Mouse (Mus musculus): Measurements from ENCODE around the gene Gm10134. TPM values are rescaled to one million over a fixed set of nuclear protein-coding genes. Genes with fewer than 3 reads are reported as not detected.

Gene Gm10134
- polyA plus RNA-seq (2017; shearing (Covaris generic)), result not detected

DNA sequence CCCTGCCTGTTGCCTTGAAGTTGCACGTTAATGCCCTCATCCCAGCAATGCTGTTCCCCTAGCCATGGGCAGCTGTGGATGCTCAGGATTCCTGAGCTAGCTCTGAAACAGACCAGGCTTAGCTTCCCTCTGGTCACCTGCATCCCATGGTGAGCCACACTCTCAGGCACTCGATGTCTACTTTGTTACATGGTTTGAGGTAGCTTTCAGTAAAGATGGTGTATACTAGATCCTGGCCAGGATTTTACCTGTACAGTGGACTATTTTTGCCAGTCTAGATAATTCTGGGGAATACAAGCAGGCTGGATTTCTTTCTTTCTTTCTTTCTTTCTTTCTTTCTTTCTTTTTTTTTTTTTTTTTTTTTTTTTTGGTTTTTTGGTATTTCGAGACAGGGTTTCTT is at the start of gene Gm10134:
Gene Gm10134 (plus strand): TSS at position 301 of the 400 bp plus-strand sequence.

GRCm38 (mm10) chr2:28465836-28466518 is 39.9 kb upstream of the Gm10134 start, which contains the start of gene 1700007K13Rik:
Gene 1700007K13Rik, minus strand, starts transcription at chr2:28466332.

GRCm38 (mm10) chr2:28467860-28468485 is 37.9 kb upstream of the Gm10134 start, which contains the start of gene Mrps2:
Gene Mrps2, plus strand, starts transcription at chr2:28468066.

DNA sequence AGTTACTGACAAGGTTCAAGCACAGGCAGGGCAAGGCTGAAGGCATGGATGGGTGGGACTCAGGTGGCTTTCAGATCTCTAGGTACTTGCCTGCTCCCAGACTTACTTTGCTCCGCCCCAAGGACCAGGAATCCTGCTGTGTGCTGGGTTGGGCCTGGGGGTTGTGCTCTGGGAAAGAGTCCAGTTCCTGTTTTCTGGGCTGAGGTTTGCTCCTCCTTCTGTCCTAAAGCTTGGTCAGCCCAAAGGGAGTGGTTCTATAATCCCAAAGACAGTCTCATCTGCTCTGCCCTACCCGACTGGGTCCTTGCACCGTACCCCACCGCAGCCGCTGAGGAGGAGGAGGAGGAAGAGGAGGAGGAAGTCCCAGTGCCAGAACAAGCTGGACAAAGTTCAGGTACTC is 9.2 kb upstream of the Gm10134 start, which contains the start of gene Gbgt1:
Gene Gbgt1 (plus strand): TSS at position 221 of the 400 bp plus-strand sequence.

DNA sequence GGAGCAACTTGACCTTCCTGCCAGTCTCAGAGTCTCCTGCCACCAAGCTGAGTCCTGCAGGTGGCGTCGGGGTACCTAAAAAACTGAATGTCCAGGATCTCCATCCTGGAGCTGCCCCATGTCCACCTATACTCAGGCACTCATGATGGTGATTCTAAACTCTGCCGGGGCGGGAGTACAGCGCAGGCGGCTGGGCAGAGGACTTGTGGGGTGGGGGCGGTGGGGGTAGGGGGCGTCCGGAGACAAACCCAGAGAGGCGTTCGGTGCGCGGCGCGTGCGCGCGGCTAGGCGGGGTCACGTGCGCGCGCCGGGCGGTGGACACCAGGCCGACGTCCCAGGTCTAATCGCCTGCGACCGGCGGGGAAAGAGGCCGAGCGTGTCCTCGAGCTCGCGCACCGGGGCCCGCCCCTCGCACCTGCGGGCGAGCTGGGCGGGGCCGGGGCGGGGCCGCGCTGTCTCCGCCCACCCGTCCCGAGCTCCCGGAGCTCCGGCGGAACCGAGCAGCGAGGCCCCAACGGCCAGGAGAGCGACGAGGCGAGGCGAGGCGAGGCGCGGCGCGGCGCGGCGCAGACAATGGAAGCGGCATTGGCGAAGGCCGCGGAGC is 7.0 kb downstream of the Gm10134 start, which contains the start of gene Ralgds:
Gene Ralgds (plus strand): TSS at position 328 of the 604 bp plus-strand sequence.

Other genes with a start within 250 kb of the Gm10134 start
- 0.09 TPM for gene Ppp1r26, start 59.3 kb upstream of the Gm10134 start, polyA plus RNA-seq (2017; shearing (Covaris generic))
- gene 1700007K13Rik, start 39.8 kb upstream of the Gm10134 start, polyA plus RNA-seq (2017; shearing (Covaris generic)), result not detected
- gene Mrps2, start 38.0 kb upstream of the Gm10134 start, polyA plus RNA-seq (2017; shearing (Covaris generic)), result 39.9 TPM
- not detected for gene Gbgt1, start 9.2 kb upstream of the Gm10134 start, polyA plus RNA-seq (2017; shearing (Covaris generic))
- 7.2 TPM for gene Ralgds, start 7.0 kb downstream of the Gm10134 start, polyA plus RNA-seq (2017; shearing (Covaris generic))
- not detected for gene Cel, start 57.3 kb downstream of the Gm10134 start, polyA plus RNA-seq (2017; shearing (Covaris generic))
- 32.6 TPM for gene Gtf3c5, start 77.7 kb downstream of the Gm10134 start, polyA plus RNA-seq (2017; shearing (Covaris generic))
- not detected for gene Gfi1b, start 115.9 kb downstream of the Gm10134 start, polyA plus RNA-seq (2017; shearing (Covaris generic))
- 41.6 TPM for gene Tsc1, start 135.1 kb downstream of the Gm10134 start, polyA plus RNA-seq (2017; shearing (Covaris generic))
- not detected for gene Spaca9, start 193.6 kb downstream of the Gm10134 start, polyA plus RNA-seq (2017; shearing (Covaris generic))
- gene Ak8, start 194.1 kb downstream of the Gm10134 start, polyA plus RNA-seq (2017; shearing (Covaris generic)), result not detected

Measured in inflammation-experienced regulatory T-cells, adult 16 weeks (primary cell).